Mouse (Mus musculus): ENCODE data around the gene Epha6.

DNA sequence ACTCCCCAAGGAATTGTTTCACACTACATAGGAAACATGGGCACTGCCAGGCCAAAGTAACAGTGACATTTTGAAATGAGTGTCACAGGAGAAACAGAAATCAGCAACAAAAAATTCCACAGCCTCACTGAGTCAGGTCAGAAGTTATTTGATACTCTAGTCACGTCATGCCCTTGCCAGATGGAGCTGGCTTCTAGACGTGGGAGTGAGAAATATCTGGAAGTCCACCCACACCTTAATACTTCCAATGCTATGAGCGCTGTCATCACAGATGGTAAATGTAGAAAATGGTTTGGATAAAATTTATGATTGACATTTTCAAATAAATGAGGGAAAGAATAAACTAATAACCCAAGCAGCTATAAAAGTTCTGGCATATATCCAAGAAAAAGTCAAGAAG, 210.0 kb downstream of the Epha6 start:
- TF ChIP-seq CTCF (IDR thresholded peaks at IDR 0.05; ENCODE audit: control insufficient read depth, insufficient read depth, insufficient read length) (no peak), MYOD1 (IDR thresholded peaks at IDR 0.05; ENCODE audit: control insufficient read depth, insufficient read length, low read depth) (no peak), CEBPB (IDR thresholded peaks at IDR 0.05; ENCODE audit: low read depth) (no peak), MYOG (IDR thresholded peaks at IDR 0.05; ENCODE audit: control insufficient read depth, extremely low read depth, insufficient read length) (no peak), USF1 (IDR thresholded peaks at IDR 0.05; ENCODE audit: low read depth) (no peak), FOSL1 (IDR thresholded peaks at IDR 0.05; ENCODE audit: insufficient read depth, low read length, poor library complexity, severe bottlenecking) (no peak)

Data from C2C12 (cell line).